Mouse (Mus musculus) stomach, postnatal 0 days (tissue): ENCODE data around the gene Prl. TPM values are rescaled to one million over a fixed set of nuclear protein-coding genes. Genes with fewer than 3 reads are reported as not detected.
"Not testable (repeated sequence)": the region's sequence is repeated elsewhere in the genome, so short reads cannot be mapped to it uniquely, and the experiment has no call there.

Experiments
- ATAC-seq: fragments of 200-750 bp; cut with Nextera tagmentation; 2 replicates; pipeline ENCODE4 v1.8.0; 2017; ENCODE audit not compliant: low FRiP score, low TSS enrichment
- DNase-seq: peaks from one replicate; pipeline ENCODE4 v3.0.0-alpha.2; 2016; ENCODE audit warnings: low spot score
- H3K27ac ChIP-seq: fragments of 300-500 bp; sonication (generic); replicated peaks from 2 replicates; pipeline ENCODE4 v1.5.1; 2014; ENCODE audit warnings: mild to moderate bottlenecking, control low read depth
- H3K27me3 ChIP-seq: fragments of 300-500 bp; sonication (generic); 2 replicates; pipeline ENCODE4 v1.6.1; 2014; ENCODE audit warnings: low read length; ENCODE audit not compliant: control insufficient read depth, insufficient read depth
- H3K36me3 ChIP-seq: fragments of 300-500 bp; sonication (generic); 2 replicates; pipeline ENCODE4 v1.6.1; 2014; ENCODE audit warnings: low read length, mixed read lengths; ENCODE audit not compliant: control insufficient read depth, insufficient read depth
- H3K4me1 ChIP-seq: fragments of 300-500 bp; sonication (generic); replicated peaks from 2 replicates; pipeline ENCODE4 v1.6.1; 2014; ENCODE audit warnings: antibody characterized with exemption; ENCODE audit not compliant: control insufficient read depth, insufficient read depth
- H3K4me2 ChIP-seq: fragments of 300-500 bp; sonication (generic); replicated peaks from 2 replicates; pipeline ENCODE4 v1.6.1; 2014; ENCODE audit warnings: low read depth, mild to moderate bottlenecking, control low read depth, moderate library complexity
- H3K4me3 ChIP-seq: fragments of 300-500 bp; sonication (generic); 2 replicates; pipeline ENCODE4 v1.5.1; 2014; ENCODE audit warnings: low read depth, low read length, control low read depth
- H3K9ac ChIP-seq: fragments of 300-500 bp; sonication (generic); 2 replicates; pipeline ENCODE4 v1.6.1; 2014; ENCODE audit warnings: mild to moderate bottlenecking, low read length, control low read depth, mixed read lengths
- H3K9me3 ChIP-seq: fragments of 300-500 bp; sonication (generic); 2 replicates; pipeline ENCODE4 v1.6.1; 2016; ENCODE audit warnings: low read length; ENCODE audit not compliant: control insufficient read depth
- CTCF ChIP-seq: IDR thresholded peaks from 2 replicates; pipeline ENCODE4 v1.5.1; 2016; ENCODE audit warnings: antibody characterized with exemption, low read depth, mild to moderate bottlenecking, moderate library complexity
- EP300 ChIP-seq: optimal IDR thresholded peaks from 2 replicates; pipeline ENCODE3; 2016; ENCODE audit warnings: antibody characterized with exemption
- WGBS: fragments of 180-500 bp; shearing (Covaris S2); extraction: QIAGEN DNeasy Blood & Tissue Kit; methylation state at CpG from one replicate; pipeline ENCODE4 v1.1.7; 2014; 5-methylcytosine and 5-hydroxymethylcytosine counted together
- polyA plus RNA-seq: library from polyadenylated mRNA; unstranded; fragments of >200 nt; fragmentation: Nextera tagmentation; extraction: Ambion mirVana; gene quantifications from 2 replicates; pipeline ENCODE4 v1.2.1, GENCODE M21; 2015

Gene Prl
- polyA plus RNA-seq, 1 experiment from 2014 or later: not detected

DNA sequence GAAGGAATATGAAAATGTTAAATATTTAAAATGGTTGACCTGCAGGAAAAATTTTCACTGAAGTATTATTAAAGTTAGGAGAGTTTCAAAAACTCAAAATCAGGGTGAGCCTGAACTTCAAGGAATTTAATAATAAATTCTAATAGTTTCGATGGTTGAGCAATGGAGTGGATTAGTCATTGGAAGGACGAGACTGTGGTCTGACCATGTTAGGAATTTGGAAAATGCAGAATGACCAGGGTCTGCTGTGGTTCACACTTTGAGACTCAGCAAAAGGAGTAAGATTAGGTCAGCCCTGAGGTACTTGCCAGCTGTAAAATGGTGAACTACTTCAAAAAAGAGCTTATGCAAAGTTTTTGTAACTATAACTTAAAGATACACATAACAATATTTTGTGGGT, 24.4 kb upstream of the Prl start:
- DNase-seq: no peak
- Histone ChIP-seq H3K9me3 (no peaks in the 10 kb centered on the region), H3K4me2 (no peak overlapping the region), H3K27ac (no peak overlapping the region), H3K4me3 (no peak overlapping the region), H3K36me3 (no peaks in the 10 kb centered on the region), H3K4me1 (no peaks in the 10 kb centered on the region), H3K9ac (no peak overlapping the region), H3K27me3 (no peaks in the 10 kb centered on the region)
- no peak for ATAC-seq
- 71% methylated on average over 2 of the region's 2 CpGs for WGBS
- TF ChIP-seq EP300: no peak
- no peak for TF ChIP-seq CTCF

DNA sequence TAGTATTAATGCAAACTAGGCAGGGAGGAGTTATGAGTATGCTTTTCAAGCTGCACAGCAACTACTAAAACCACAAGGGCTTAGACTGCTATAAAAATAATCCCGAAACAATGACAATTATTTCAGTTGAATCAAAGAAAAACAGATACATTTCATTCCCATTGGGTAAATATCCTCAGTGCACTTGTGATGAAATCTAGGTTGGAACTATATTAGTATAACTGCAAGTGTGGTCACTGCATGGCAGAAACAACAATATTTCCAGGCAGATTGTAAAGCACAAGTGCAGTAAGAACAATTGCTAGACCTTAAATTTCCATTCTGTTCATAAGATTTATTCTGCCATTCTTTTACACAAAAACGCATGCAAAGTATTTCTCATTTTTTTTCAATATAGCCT, 15.2 kb upstream of the Prl start:
- ATAC-seq: no peak
- DNase-seq: no peak

DNA sequence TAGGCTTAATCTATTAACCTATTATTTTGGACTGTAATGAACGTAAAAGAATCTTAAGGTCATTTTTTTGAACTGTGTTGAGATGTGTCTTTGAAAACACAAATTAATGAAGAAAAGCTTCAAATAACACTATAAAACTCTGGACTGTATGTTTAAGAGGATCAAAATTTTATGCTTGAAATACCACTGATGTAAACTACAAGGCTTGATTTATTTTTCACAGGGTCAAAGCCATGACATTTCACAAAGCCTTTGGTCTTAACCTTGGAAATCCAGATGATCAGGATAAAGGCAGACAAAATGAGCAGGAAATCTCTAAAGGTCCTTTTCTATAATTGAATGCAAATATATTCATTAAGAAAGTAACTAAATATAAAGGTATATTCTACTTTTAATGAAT, 14.0 kb upstream of the Prl start:
- H3K27me3 ChIP-seq: no peaks in the 10 kb centered on the region
- no peaks in the 10 kb centered on the region for H3K36me3 ChIP-seq
- no peaks in the 10 kb centered on the region for H3K9me3 ChIP-seq
- H3K4me3 ChIP-seq: no peak overlapping the region
- no peak overlapping the region for H3K4me2 ChIP-seq
- no peak overlapping the region for H3K27ac ChIP-seq
- no peaks in the 10 kb centered on the region for H3K4me1 ChIP-seq
- ATAC-seq: no peak
- H3K9ac ChIP-seq: no peak overlapping the region
- TF ChIP-seq EP300 (no peak), CTCF (no peak)
- WGBS: 74% methylated on average over 1 of the region's 1 CpGs
- no peak for DNase-seq

More for the DNA sequence above, 15.2 kb upstream of the Prl start:
- no peaks in the 10 kb centered on the region for H3K4me1 ChIP-seq
- H3K4me3 ChIP-seq: no peak overlapping the region
- TF ChIP-seq EP300 (no peak), CTCF (no peak)
- H3K9me3 ChIP-seq: no peaks in the 10 kb centered on the region
- H3K36me3 ChIP-seq: no peaks in the 10 kb centered on the region
- H3K4me2 ChIP-seq: no peak overlapping the region
- H3K9ac ChIP-seq: no peak overlapping the region
- H3K27me3 ChIP-seq: no peaks in the 10 kb centered on the region
- H3K27ac ChIP-seq: no peak overlapping the region
- 74% methylated on average over 2 of the region's 2 CpGs for WGBS

DNA sequence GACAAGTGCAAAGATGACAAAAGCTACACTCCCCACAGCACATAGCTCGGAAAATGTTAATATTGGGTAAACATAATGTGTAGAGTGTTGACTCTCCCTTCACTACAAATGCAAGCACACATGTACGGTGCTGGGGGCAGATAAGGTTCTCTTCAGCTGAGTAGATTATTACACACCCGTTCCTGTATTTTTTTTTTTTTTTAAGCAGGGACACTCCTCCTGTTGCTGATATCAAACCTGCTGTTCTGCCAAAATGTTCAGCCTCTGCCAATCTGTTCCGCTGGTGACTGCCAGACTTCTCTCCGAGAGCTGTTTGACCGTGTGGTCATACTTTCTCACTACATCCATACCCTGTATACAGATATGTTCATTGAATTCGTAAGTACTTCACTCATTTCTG, 1.8 kb downstream of the Prl start:
- Histone ChIP-seq H3K9me3 (no peaks in the 10 kb centered on the region), H3K4me1 (no peaks in the 10 kb centered on the region), H3K27ac (no peak overlapping the region), H3K4me2 (no peak overlapping the region), H3K9ac (no peak overlapping the region), H3K36me3 (no peaks in the 10 kb centered on the region), H3K27me3 (no peaks in the 10 kb centered on the region), H3K4me3 (no peak overlapping the region)
- no peak for DNase-seq
- 71% methylated on average over 7 of the region's 7 CpGs for WGBS
- no peak for ATAC-seq
- TF ChIP-seq CTCF (no peak), EP300 (no peak)

DNA sequence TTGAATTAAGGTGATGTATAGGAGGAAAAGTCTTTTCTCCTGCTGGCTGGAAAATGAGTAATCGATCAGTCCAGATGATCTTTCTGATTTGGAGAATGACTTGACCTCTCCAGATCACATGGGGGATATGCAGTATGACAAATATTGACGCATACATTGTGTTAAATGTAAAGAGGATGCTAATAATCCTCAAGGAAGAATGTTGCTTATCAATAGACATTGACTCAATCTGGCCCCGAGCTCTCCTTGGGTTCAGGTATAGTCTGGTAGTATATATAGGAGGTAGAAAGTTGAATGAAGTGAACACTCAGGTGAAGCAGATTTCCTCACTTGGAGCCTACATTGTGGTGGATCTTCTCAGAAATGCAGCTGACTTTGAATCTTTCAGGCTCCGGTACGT, 36.5 kb downstream of the Prl start, which contains the start of gene Prl3d1:
Gene Prl3d1 (plus strand): TSS at position 301 of the 400 bp plus-strand sequence.
- H3K9ac ChIP-seq, H3K4me2 ChIP-seq, H3K9me3 ChIP-seq, H3K27me3 ChIP-seq, DNase-seq, H3K4me1 ChIP-seq, H3K36me3 ChIP-seq, H3K27ac ChIP-seq, ATAC-seq, H3K4me3 ChIP-seq: not testable (repeated sequence)
- 89% methylated on average over 5 of the region's 5 CpGs for WGBS

Other genes with a start within 250 kb of the Prl start
- gene Prl3d1, start 36.6 kb downstream of the Prl start, polyA plus RNA-seq: not detected in 2 replicates
- gene Prl3d2, start 64.1 kb downstream of the Prl start, polyA plus RNA-seq: not detected in 2 replicates
- not detected in 2 replicates for gene Prl3d3, start 99.2 kb downstream of the Prl start, polyA plus RNA-seq
- gene Prl3c1, start 139.1 kb downstream of the Prl start, polyA plus RNA-seq: not detected in 2 replicates
- gene Prl3b1, start 184.3 kb downstream of the Prl start, polyA plus RNA-seq: not detected in 2 replicates
- gene Prl3a1, start 201.9 kb downstream of the Prl start, polyA plus RNA-seq: not detected in 2 replicates